Mouse (Mus musculus): ENCODE data around the gene Hs3st3b1. TPM values are rescaled to one million over a fixed set of nuclear protein-coding genes. Genes with fewer than 3 reads are reported as not detected.
A peak's percentile ranks its signal among the peaks of the same experiment; 100 is the strongest.

Gene Hs3st3b1
- polyA plus RNA-seq, 1 experiment from 2014 or later, result 14.2 TPM

- peak overlapping the region; percentile 49 for H3K9ac ChIP-seq
- peaks cover 58% of the 10 kb centered on the region for H3K4me1 ChIP-seq
- H3K9me3 ChIP-seq, result no peaks in the 10 kb centered on the region
- peak overlapping the region; percentile 61 for H3K27ac ChIP-seq
- peak overlapping the region; percentile 60 for H3K4me3 ChIP-seq
- H3K27me3 ChIP-seq (replicated peaks), result peaks cover 42% of the 10 kb centered on the region
- 1% methylated on average over 78 of the region's 80 CpGs for WGBS
- peak overlapping the region; percentile 89 for H3K4me2 ChIP-seq
- ATAC-seq (replicated peaks), result peak; percentile 10
- no peaks in the 10 kb centered on the region for H3K36me3 ChIP-seq (replicated peaks)
Observed at GRCm38 (mm10) chr11:63921044-63921951, 792 bp downstream of the Hs3st3b1 start.

GRCm38 (mm10) chr11:63920531-63920930, 1.6 kb downstream of the Hs3st3b1 start:
- Histone ChIP-seq H3K4me3 (peak overlapping the region; percentile 60), H3K9me3 (no peaks in the 10 kb centered on the region), H3K4me2 (peak overlapping the region; percentile 89), H3K36me3 (replicated peaks) (no peaks in the 10 kb centered on the region), H3K9ac (peak overlapping the region; percentile 49), H3K27me3 (replicated peaks) (peaks cover 39% of the 10 kb centered on the region), H3K27ac (peak overlapping the region; percentile 61), H3K4me1 (peaks cover 58% of the 10 kb centered on the region)
- 0% methylated on average over 33 of the region's 33 CpGs for WGBS
- ATAC-seq (replicated peaks), result peak; percentile 69

- no peak for ATAC-seq (replicated peaks)
- Histone ChIP-seq H3K9ac (peak overlapping the region; percentile 49), H3K4me3 (peak overlapping the region; percentile 60), H3K4me2 (peak overlapping the region; percentile 89), H3K27me3 (replicated peaks) (peaks cover 32% of the 10 kb centered on the region), H3K36me3 (replicated peaks) (no peaks in the 10 kb centered on the region), H3K4me1 (peaks cover 52% of the 10 kb centered on the region), H3K27ac (peak overlapping the region; percentile 61), H3K9me3 (no peaks in the 10 kb centered on the region)
- 2% methylated on average over 52 of the region's 52 CpGs for WGBS
Observed at GRCm38 (mm10) chr11:63919211-63920098, 2.6 kb downstream of the Hs3st3b1 start.

GRCm38 (mm10) chr11:63918321-63919105, 3.6 kb downstream of the Hs3st3b1 start:
- ATAC-seq (replicated peaks), result no peak
- Histone ChIP-seq H3K9ac (peak overlapping the region; percentile 49; the same call in 1 of the 2 replicates), H3K4me1 (peaks cover 54% of the 10 kb centered on the region), H3K36me3 (replicated peaks) (no peaks in the 10 kb centered on the region), H3K4me3 (peak overlapping the region; percentile 60), H3K27ac (peak overlapping the region; percentile 61), H3K27me3 (replicated peaks) (peaks cover 29% of the 10 kb centered on the region), H3K9me3 (no peaks in the 10 kb centered on the region), H3K4me2 (peak overlapping the region; percentile 89)
- 11% methylated on average over 17 of the region's 17 CpGs for WGBS

- Histone ChIP-seq H3K4me2 (peak overlapping the region; percentile 89), H3K4me3 (peak overlapping the region; percentile 60), H3K27me3 (replicated peaks) (peaks cover 20% of the 10 kb centered on the region), H3K36me3 (replicated peaks) (no peaks in the 10 kb centered on the region), H3K9ac (no peak overlapping the region), H3K4me1 (peaks cover 47% of the 10 kb centered on the region), H3K9me3 (no peaks in the 10 kb centered on the region), H3K27ac (no peak overlapping the region)
- WGBS, result 20% methylated on average over 6 of the region's 6 CpGs
- no peak for ATAC-seq (replicated peaks)
Observed at GRCm38 (mm10) chr11:63917561-63917960, 4.5 kb downstream of the Hs3st3b1 start.

- Histone ChIP-seq H3K27ac (no peak overlapping the region), H3K4me2 (peak overlapping the region; percentile 80), H3K36me3 (replicated peaks) (no peaks in the 10 kb centered on the region), H3K4me3 (peak overlapping the region; percentile 39), H3K9me3 (no peaks in the 10 kb centered on the region), H3K27me3 (replicated peaks) (peaks cover 20% of the 10 kb centered on the region), H3K9ac (peak overlapping the region; percentile 36), H3K4me1 (peaks cover 29% of the 10 kb centered on the region)
- WGBS, result 2% methylated on average over 20 of the region's 20 CpGs
- ATAC-seq (replicated peaks), result peak; percentile 91
Observed at GRCm38 (mm10) chr11:63914388-63914787, 7.7 kb downstream of the Hs3st3b1 start.

- WGBS, result 24% methylated on average over 4 of the region's 4 CpGs
- Histone ChIP-seq H3K36me3 (replicated peaks) (no peaks in the 10 kb centered on the region), H3K9ac (peak overlapping the region; percentile 36), H3K27me3 (replicated peaks) (peaks cover 20% of the 10 kb centered on the region), H3K4me3 (peak overlapping the region; percentile 39), H3K4me1 (peaks cover 25% of the 10 kb centered on the region), H3K4me2 (peak overlapping the region; percentile 80), H3K9me3 (no peaks in the 10 kb centered on the region), H3K27ac (no peak overlapping the region)
- 0 out of 2 replicates have a peak, but pooled peaks have one; percentile 46 for ATAC-seq (replicated peaks)
Observed at GRCm38 (mm10) chr11:63913936-63914335, 8.2 kb downstream of the Hs3st3b1 start.

- H3K27ac ChIP-seq, result no peak overlapping the region
- no peak overlapping the region for H3K4me2 ChIP-seq
- no peak for ATAC-seq (replicated peaks)
- no peak overlapping the region for H3K4me3 ChIP-seq
- H3K27me3 ChIP-seq (replicated peaks), result peaks cover 15% of the 10 kb centered on the region; the same call in 1 of the 2 replicates
- no peak overlapping the region for H3K9ac ChIP-seq
- H3K36me3 ChIP-seq (replicated peaks), result no peaks in the 10 kb centered on the region
- WGBS, result 59% methylated on average over 5 of the region's 5 CpGs
- H3K9me3 ChIP-seq, result no peaks in the 10 kb centered on the region
- H3K4me1 ChIP-seq, result peaks cover 21% of the 10 kb centered on the region
Observed at GRCm38 (mm10) chr11:63911001-63911400, 11.1 kb downstream of the Hs3st3b1 start.

GRCm38 (mm10) chr11:63909961-63910360, 12.1 kb downstream of the Hs3st3b1 start:
- Histone ChIP-seq H3K4me3 (no peak overlapping the region), H3K9me3 (no peaks in the 10 kb centered on the region), H3K27ac (no peak overlapping the region), H3K27me3 (replicated peaks) (peaks cover 7% of the 10 kb centered on the region; the same call in 1 of the 2 replicates), H3K36me3 (replicated peaks) (no peaks in the 10 kb centered on the region), H3K9ac (no peak overlapping the region), H3K4me1 (peaks cover 21% of the 10 kb centered on the region), H3K4me2 (no peak overlapping the region)
- 92% methylated on average over 4 of the region's 4 CpGs for WGBS
- no peak for ATAC-seq (replicated peaks)

- no peak for ATAC-seq (replicated peaks)
- H3K4me1 ChIP-seq, result peaks cover 9% of the 10 kb centered on the region; the same call in 1 of the 2 replicates
- 92% methylated on average over 4 of the region's 4 CpGs for WGBS
- no peak overlapping the region for H3K27ac ChIP-seq
- no peaks in the 10 kb centered on the region for H3K36me3 ChIP-seq (replicated peaks)
- H3K4me3 ChIP-seq, result no peak overlapping the region
- H3K9ac ChIP-seq, result no peak overlapping the region
- H3K9me3 ChIP-seq, result no peaks in the 10 kb centered on the region
- peaks cover 4% of the 10 kb centered on the region; the same call in 1 of the 2 replicates for H3K27me3 ChIP-seq (replicated peaks)
- no peak overlapping the region for H3K4me2 ChIP-seq
Observed at GRCm38 (mm10) chr11:63908500-63908899, 13.6 kb downstream of the Hs3st3b1 start.

- Histone ChIP-seq H3K4me2 (no peak overlapping the region), H3K27me3 (replicated peaks) (no peaks in the 10 kb centered on the region), H3K4me3 (no peak overlapping the region), H3K36me3 (replicated peaks) (no peaks in the 10 kb centered on the region), H3K9ac (no peak overlapping the region), H3K27ac (no peak overlapping the region), H3K4me1 (peaks cover 4% of the 10 kb centered on the region; the same call in 1 of the 2 replicates), H3K9me3 (no peaks in the 10 kb centered on the region)
- WGBS, result 70% methylated on average over 9 of the region's 9 CpGs
- ATAC-seq (replicated peaks), result no peak
Observed at GRCm38 (mm10) chr11:63906552-63907353, 15.3 kb downstream of the Hs3st3b1 start.
